30 mouse cellular contexts compared by ENCODE assay signal in the genomic region with DNA sequence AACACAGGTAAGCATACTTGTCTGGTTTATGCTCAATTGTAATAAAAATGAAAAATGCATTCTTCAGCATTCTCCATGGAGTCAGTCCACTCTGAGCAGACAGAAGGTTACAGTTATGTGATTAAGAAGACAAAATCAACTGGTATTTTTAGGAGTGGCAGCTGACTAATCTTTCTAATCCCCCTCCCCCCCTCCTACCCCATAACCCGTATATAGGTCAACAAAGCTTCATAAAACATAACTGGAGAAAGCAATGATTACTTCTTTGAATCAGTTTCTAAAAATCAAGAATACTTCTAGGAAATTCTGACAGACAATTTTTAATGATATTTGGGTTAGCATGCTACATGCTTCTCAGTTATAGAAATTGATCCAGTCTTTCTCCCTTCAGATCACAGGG.
DNase-seq lines count a peak whose midpoint lies in the region; ATAC-seq and TF ChIP-seq lines count a peak whose summit lies in the region.
"Had no signal": no experiment of that assay in that cellular context is flagged by ENCODE, and none has a peak within 500 bp of the region (broad histone marks: within the 10 kb centered on the region; RNA-seq: fewer than 3 reads in every experiment).

No protein-coding gene starts in this region.

- H3K4me3 ChIP-seq in forebrain, postnatal 0 days (ENCODE audit: low read depth, low read length), result no peak overlapping the region
- H3K4me3 ChIP-seq: embryonic facial prominence, embryonic 13.5 days; embryonic facial prominence, embryonic 15.5 days; erythroblast, embryonic 14.5 days; forebrain, embryonic 10.5 days; forebrain, embryonic 12.5 days had no signal

- no peaks in the 10 kb centered on the region for H3K36me3 ChIP-seq in forebrain, postnatal 0 days (ENCODE audit: insufficient read depth)
- H3K36me3 ChIP-seq: embryonic facial prominence, embryonic 13.5 days; embryonic facial prominence, embryonic 15.5 days; forebrain, embryonic 10.5 days; forebrain, embryonic 12.5 days had no signal

- H3K4me2 ChIP-seq in forebrain, postnatal 0 days (ENCODE audit: low read depth), result no peak overlapping the region
- H3K4me2 ChIP-seq: embryonic facial prominence, embryonic 13.5 days; embryonic facial prominence, embryonic 15.5 days; forebrain, embryonic 12.5 days had no signal

- ATAC-seq in forebrain, postnatal 0 days, result no peak
- ATAC-seq: activated CD4-positive, CD25-positive, alpha-beta regulatory T cell, adult 4 months; CD4-positive, CD25-positive, alpha-beta regulatory T cell, adult 4 months; forebrain, embryonic 14.5 days; forebrain, embryonic 16.5 days; Patski had no signal

- TF ChIP-seq CTCF in forebrain, postnatal 0 days (IDR thresholded peaks at IDR 0.05; ENCODE audit: low read depth), result no peak

- H3K4me1 ChIP-seq in forebrain, postnatal 0 days (ENCODE audit: insufficient read depth), result no peaks in the 10 kb centered on the region
- H3K4me1 ChIP-seq: embryonic facial prominence, embryonic 13.5 days; embryonic facial prominence, embryonic 15.5 days; forebrain, embryonic 10.5 days; forebrain, embryonic 12.5 days had no signal

- 82% methylated on average over 1 of the region's 1 CpGs for WGBS in forebrain, postnatal 0 days

- no peaks in the 10 kb centered on the region for H3K9me3 ChIP-seq in forebrain, postnatal 0 days (ENCODE audit: low read length)
- H3K9me3 ChIP-seq: embryonic facial prominence, embryonic 13.5 days; embryonic facial prominence, embryonic 15.5 days; forebrain, embryonic 10.5 days; forebrain, embryonic 12.5 days; G1E had no signal

- H3K27ac ChIP-seq in forebrain, postnatal 0 days (ENCODE audit: low read depth, low read length), result no peak overlapping the region
- H3K27ac ChIP-seq: embryonic facial prominence, embryonic 13.5 days; embryonic facial prominence, embryonic 15.5 days; forebrain, embryonic 10.5 days; forebrain, embryonic 12.5 days had no signal

- H3K9ac ChIP-seq in forebrain, postnatal 0 days, result no peak overlapping the region
- H3K9ac ChIP-seq: embryonic facial prominence, embryonic 13.5 days; embryonic facial prominence, embryonic 15.5 days; forebrain, embryonic 12.5 days had no signal

- H3K27me3 ChIP-seq in forebrain, postnatal 0 days (ENCODE audit: insufficient read depth, low read length), result no peaks in the 10 kb centered on the region
- H3K27me3 ChIP-seq: CH12.LX; embryonic facial prominence, embryonic 13.5 days; embryonic facial prominence, embryonic 15.5 days; forebrain, embryonic 12.5 days; Patski had no signal

- intact Hi-C loops in heart, postnatal 25 days (cut with DNase I), result no loop called here

- DNase-seq in 3T3-L1 (ENCODE audit: low read depth, low spot score), result peak; percentile 12
- DNase-seq in Muller cell, postnatal 12 days (ENCODE audit: inconsistent ontology term), result peak; percentile 56
- DNase-seq in retina, adult 2 months (ENCODE audit: low read depth, low spot score), result peak; percentile 77
- peak; percentile 48 for DNase-seq in retina, postnatal 1 day
- DNase-seq in forebrain, postnatal 0 days, result no peak
- no peak for DNase-seq in heart, postnatal 25 days (ENCODE audit: low spot score)
- DNase-seq in thymus, postnatal 25 days, result no peak
- no peak for DNase-seq in layer of hippocampus, postnatal 10 days (ENCODE audit: low spot score in 2 of 2)
- DNase-seq: adrenal gland, adult 8-10 months; adrenal gland, postnatal 14 days; adrenal gland, postnatal 36 days; B cell, adult 2 months; cerebellum, adult 18-20 months; cerebellum, adult 8-10 months; cerebellum, adult 9-11 months; cerebellum, postnatal 14 days; cerebellum, postnatal 36 days; embryo, embryonic 11 days had no signal

Comparison
In these comparisons a context has a peak if more than half of its experiments do, and no peak if none do; other contexts are left out.
1. DNase-seq: peak in 3T3-L1 (single experiment), Muller cell, postnatal 12 days (single experiment), retina, adult 2 months (single experiment) and retina, postnatal 1 day (single experiment); none in forebrain, postnatal 0 days (single experiment), heart, postnatal 25 days (single experiment), thymus, postnatal 25 days (single experiment) and layer of hippocampus, postnatal 10 days (0 of 2).